ENCODE assay signal across 13 mouse cellular contexts in the genomic region with DNA sequence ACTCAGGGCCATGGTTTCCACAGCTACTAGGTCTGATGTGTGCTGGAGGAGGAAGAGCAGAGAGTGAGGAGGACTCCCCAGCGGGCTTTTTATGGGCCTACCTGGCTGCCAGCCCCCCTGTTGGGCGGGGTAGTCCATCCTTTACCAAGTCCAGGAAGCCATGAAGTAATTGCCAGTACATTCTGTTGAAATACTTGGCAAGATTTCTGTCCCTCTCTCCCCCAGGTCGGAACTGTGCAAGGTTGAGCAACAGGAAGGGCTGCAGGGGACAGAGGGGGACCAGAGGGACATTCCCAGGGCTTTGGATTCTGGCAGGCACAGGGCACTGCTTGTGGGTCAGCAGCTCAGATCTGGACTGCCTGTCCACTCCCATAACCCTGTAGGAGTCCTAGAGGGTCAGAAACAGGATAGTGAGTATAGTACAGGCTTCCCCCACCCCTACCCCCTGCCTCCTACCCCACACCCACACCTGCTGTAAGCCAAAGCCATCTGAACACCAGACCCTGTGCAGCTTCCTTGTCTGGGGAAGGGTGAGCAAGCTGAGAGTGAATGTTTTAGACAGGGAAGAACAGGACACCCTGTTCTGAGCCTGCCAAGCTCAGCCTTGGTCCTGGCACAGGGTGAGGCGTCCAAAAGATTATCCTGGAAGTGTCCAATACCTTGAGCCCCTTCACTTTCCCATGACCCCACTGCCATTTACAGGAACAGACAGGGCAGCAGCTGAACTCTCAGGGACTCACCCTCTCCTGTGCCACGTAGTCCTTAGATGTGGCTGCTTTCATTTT. TPM values are rescaled to one million over a fixed set of nuclear protein-coding genes. Genes with fewer than 3 reads are reported as not detected.
DNase-seq lines count a peak whose midpoint lies in the region; ATAC-seq and TF ChIP-seq lines count a peak whose summit lies in the region.
"Had no signal": no experiment of that assay in that cellular context is flagged by ENCODE, and none has a peak within 500 bp of the region (broad histone marks: within the 10 kb centered on the region; RNA-seq: fewer than 3 reads in every experiment).

A gene (minus strand): TSS at position 547 of the 785 bp plus-strand sequence.

- no peak for TF ChIP-seq CTCF in gastrocnemius, adult 2 months (IDR thresholded peaks at IDR 0.05)
- TF ChIP-seq CTCF in Patski (IDR thresholded peaks at IDR 0.05): no peak

- in situ Hi-C loops in Patski (cut with MboI; ENCODE audit: low pct_unique_long_range_greater_than_20kb): no loop called here

- intact Hi-C loops in gastrocnemius, adult 2 months (cut with DNase I): no loop called here

- no peaks in the 10 kb centered on the region for H3K27me3 ChIP-seq in Patski

- DNase-seq in gastrocnemius, adult 2 months: no peak
- no peak for DNase-seq in gastrocnemius, adult 18-20 months (ENCODE audit: low spot score)
- no peak for DNase-seq in Patski (ENCODE audit: low read depth, low spot score)
- DNase-seq in lung, postnatal 14 days: peak; percentile 26
- no peak for DNase-seq in urinary bladder, postnatal 4 days (ENCODE audit: low spot score in 2 of 2)
- DNase-seq in layer of hippocampus, postnatal 14 days (ENCODE audit: low spot score in 2 of 2): no peak
- no peak for DNase-seq in layer of hippocampus, adult 9-11 months
- DNase-seq: B cell, adult 2 months; gastrocnemius, postnatal 10 days; heart, postnatal 4 days; kidney, adult 18-20 months had no signal

- peak; percentile 10 for ATAC-seq in Patski
- ATAC-seq in hematopoietic stem cell, adult 5-6 weeks (replicated peaks in 1 of 2; ENCODE audit: insufficient read depth in 1 of 2, low FRiP score in 2 of 2, low TSS enrichment in 1 of 2, low read depth in 1 of 2, poor library complexity in 2 of 2, severe bottlenecking in 2 of 2): peak in 1 of 2 experiments; percentile 29; a peak in 2 of 4 replicates

- CTCF ChIA-PET in Patski (lab: Charles Lee): no interaction called here

- H3K27ac ChIP-seq in gastrocnemius, adult 2 months: peak within 1 kb of the TSS; percentile 40
- H3K27ac ChIP-seq: limb, embryonic 12.5 days had no signal

- H3K4me3 ChIP-seq in gastrocnemius, adult 2 months: no peak within 1 kb of the TSS
- H3K4me3 ChIP-seq: limb, embryonic 12.5 days had no signal

- POLR2A ChIA-PET in Patski (lab: Charles Lee): no interaction called here

RNA-seq across cellular contexts. Expression of the gene that starts here (rescaled TPM):
- 1 to 10 TPM; 2.6 to 3.4 TPM for total RNA-seq in gastrocnemius, adult 2 months (2021)
- 1 to 10 TPM; 1.4 to 4.8 TPM for total RNA-seq in gastrocnemius, adult 18-20 months (2021)
- polyA plus RNA-seq in Patski (2021): 98.7 TPM
- total RNA-seq in hematopoietic stem cell, adult 5-6 weeks (2017): 91.4 and 276 TPM in 2 replicates
- total RNA-seq in layer of hippocampus, postnatal 14 days (2021): 1 to 10 TPM; 2.0 to 2.9 TPM

Comparison
In these comparisons a context has a peak if more than half of its experiments do, and no peak if none do; other contexts are left out.
1. RNA of the gene that starts here (total RNA-seq): 91.4 to 276 TPM in hematopoietic stem cell, adult 5-6 weeks; 1.4 to 4.8 TPM in gastrocnemius, adult 18-20 months, 2.6 to 3.4 TPM in gastrocnemius, adult 2 months and 2.0 to 2.9 TPM in layer of hippocampus, postnatal 14 days; every median in the first group is over 10 times any median in the second.